Mouse (Mus musculus): ENCODE measurements at regions not wholly inside any gene's neighbourhood (a gene's known extent, or its start where the extent isn't known, plus 50 kb on each side); places are given as distances from the start of the nearest gene placed in this dataset.

DNA sequence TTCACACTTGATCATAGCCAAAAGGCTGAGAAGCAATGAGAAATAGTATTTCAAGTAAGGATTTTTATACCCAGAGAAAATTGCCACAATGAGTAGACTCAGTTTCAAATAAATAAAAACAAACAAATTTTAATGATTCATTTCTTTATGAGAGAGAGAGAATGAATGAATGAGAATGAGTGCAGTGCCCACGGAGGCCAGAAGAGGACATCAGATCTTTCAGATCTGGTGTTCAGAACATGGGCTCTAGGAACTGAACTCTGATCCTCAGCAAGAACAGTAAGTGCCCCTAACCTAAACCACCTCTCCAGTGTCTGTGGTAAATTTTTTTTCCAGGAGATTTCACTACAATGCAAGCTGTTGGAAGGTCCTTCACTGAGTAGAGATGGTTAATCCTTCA lies 185.5 kb upstream of the Runx1 start:
- WGBS = 89% methylated on average over 1 of the region's 1 CpGs
- DNase-seq (ENCODE audit: low read depth, low spot score) = no peak

DNA sequence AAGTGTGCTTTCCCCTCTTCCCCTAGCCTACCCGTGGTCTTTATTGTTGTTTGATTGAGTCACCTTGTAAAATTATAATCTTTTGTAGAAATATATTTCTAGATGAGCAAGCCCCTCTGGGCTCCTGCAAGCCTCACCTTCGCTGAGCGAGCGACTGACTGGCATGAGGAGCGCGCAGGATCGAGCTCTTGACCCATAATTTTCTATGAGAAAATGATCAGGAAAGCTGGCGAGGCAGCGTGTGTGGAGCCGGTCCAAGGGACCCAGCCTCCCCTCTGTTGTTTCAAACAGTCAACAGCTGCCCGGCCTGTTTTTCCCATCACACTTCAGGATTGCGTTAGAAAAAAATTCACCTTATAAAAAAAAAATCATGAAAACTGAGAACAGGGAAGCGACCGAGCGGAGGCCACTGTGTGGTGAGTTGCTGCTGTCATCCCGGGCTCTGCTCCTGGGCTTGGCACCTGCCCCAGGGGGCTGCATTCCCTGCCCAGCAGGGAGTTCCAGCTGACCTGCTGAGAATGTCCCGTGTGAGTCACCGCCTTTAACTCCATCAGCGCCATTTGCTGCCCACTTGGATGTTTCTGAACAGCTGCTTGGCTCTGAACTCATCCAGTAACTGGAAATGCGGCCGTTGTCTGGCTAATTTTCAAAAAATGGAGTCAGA lies 180.5 kb upstream of the Runx1 start:
- no peak for DNase-seq (ENCODE audit: low read depth, low spot score)
- WGBS = 36% methylated on average over 21 of the region's 21 CpGs

DNA sequence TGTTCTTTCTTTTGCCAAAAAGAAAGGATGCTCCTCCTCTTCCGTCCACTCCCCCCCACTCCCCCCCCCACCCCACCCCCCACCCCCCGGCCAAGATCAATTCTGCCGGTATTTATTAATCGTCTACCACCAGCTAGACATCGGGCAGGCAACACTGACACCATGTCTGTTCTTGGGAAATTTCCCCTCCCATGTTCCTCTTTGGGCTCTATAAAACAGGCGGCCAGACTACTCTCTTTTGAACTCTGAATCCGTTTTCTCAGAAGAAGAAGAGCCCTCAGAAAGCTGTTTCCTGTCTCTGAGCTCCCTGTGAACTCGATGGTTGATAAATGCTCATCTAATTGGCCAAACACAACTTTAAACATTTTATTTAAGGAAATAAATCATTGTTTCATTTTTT lies 179.5 kb upstream of the Runx1 start:
- no peak for DNase-seq (ENCODE audit: low read depth, low spot score)
- 39% methylated on average over 8 of the region's 8 CpGs for WGBS

DNA sequence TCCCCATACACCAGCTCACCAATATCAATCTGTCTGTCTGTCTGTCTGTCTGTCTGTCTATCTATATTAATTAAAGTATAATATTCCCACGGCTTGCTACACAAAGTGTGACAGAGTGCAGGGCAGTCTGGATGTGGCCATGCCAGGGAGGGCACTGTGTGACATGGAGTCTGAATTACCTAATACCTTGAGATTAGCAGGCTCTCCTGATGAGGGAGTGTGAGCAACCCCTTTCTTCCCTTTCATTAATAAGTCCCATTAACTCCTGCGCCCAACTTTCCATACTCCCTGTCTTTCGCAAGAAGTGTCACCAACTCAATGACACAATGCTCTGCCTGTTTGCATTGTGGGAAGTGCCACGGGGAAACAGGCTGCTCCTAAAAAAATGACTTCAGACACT lies 177.9 kb upstream of the Runx1 start:
- 83% methylated on average over 4 of the region's 4 CpGs for WGBS

DNA sequence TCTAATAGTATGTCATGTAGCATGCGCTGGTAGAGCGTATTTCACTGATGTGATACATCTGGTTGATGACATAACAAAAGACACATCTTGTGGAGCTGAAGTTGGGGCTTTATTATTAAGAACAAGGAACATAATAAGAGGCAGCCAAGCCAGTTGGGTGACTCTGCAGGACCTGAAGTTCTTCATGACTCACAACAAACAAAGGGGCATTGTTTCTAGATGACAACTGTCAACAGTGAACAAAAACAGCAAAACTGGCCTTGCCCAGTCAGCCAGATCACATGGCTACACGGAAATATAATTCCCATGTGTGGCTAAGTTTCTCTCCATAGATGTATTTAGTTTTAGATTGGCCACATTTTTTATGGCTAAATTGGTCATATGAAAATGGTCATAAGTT lies 172.7 kb upstream of the Runx1 start:
- WGBS = 78% methylated on average over 3 of the region's 3 CpGs
- no peak for DNase-seq (ENCODE audit: low read depth, low spot score)

More for the DNA sequence above, 177.9 kb upstream of the Runx1 start:
- no peak for DNase-seq (ENCODE audit: low read depth, low spot score)

DNA sequence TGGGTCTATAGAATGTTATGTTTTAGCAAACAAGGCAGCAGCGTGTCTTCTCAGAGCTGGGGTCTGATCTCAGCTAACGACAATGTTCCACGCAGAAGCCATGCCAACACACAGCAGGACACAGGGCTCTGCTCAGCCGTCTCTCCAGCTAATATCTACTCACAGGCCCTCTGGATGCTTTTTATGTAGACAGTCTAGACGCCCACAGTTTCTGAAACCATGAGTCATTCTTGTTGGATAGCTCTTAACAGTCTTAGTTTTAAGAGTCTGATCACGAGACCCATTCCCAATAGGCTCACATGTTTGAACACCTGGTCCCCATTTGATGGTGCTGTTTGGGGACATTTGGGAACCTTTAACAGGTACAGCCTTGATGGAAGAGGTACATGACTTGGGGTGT lies 171.7 kb upstream of the Runx1 start:
- WGBS = 36% methylated on average over 6 of the region's 6 CpGs
- DNase-seq (ENCODE audit: low read depth, low spot score) = no peak

DNA sequence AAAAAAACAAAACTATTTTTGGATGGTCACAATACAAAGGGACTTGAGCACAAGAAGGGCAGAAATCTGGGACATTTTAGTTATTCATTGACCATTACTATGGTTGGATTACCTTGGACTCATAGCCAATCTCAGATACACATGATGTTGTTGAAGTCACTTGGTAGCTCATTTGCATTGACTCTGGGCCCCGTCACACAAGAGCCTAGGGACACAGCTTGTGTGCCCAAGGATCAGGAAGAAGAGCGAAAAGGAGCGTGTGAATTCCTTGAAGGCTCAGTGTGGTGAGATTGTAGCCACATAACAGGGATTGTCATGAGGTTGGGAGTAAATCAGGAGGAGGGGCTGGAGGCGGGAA lies 170.0 kb upstream of the Runx1 start:
- DNase-seq (ENCODE audit: low read depth, low spot score) = no peak
- WGBS = 85% methylated on average over 4 of the region's 4 CpGs

DNA sequence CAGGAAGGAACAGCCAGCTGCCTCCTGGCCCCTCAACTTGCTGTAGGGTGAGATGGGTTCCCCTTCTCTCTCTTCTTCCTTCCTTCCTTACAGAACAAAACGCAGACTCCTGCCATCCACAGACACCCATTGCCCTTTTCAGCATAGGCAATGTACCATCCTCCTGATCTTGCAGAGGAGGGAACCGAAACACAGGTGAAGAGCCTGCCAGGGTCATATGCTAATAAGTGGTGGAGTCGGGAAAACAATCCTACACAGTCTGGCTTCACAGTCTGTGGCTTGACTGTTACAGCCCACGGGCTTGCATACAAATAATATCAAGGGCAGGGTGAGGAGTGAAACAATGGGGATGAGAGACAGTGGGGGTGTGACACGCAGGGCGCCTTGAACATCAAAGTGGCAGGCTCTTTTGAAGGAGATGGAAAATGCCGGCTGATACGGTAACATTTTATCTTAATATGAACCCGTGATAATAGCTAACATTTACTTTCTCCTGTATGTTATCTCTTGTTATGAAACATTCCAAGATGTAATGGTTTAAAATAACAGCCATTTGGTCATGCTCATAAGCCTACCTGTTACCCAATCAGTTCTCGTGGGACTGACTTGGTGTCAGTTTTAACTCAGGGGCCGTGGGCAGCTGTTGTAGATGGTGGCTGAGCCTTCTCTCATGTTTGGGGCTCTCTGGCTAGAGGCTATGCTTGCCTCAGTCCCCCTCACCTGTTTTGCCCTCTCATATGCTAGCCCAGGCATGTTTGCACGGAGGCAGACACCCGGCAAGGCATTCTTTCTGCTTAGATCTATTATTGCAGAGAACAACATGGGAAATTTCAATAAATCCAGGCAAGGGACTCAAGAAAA lies 169.4 kb upstream of the Runx1 start:
- DNase-seq (ENCODE audit: low read depth, low spot score) = no peak

DNA sequence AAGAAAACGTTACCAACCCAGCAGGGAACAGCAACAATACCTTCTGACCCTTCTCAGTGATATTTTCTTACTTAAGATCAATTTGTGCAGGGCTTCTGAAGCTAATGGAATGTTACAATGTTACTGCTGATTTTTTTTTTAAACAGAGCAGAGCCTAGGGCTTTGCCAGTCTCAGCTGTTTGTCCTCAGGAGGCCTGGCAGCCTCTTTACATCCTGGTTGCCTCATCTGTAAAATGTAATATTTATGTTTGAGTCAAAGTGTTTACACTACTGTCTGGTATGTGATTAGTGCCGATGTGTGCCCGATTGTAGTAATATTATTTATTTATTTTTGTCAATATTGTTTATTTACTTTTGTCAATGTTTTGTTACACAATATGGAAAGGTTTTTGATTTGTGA lies 166.9 kb upstream of the Runx1 start:
- WGBS = 38% methylated on average over 3 of the region's 3 CpGs

More for the DNA sequence above, 169.4 kb upstream of the Runx1 start:
- 85% methylated on average over 13 of the region's 13 CpGs for WGBS

DNA sequence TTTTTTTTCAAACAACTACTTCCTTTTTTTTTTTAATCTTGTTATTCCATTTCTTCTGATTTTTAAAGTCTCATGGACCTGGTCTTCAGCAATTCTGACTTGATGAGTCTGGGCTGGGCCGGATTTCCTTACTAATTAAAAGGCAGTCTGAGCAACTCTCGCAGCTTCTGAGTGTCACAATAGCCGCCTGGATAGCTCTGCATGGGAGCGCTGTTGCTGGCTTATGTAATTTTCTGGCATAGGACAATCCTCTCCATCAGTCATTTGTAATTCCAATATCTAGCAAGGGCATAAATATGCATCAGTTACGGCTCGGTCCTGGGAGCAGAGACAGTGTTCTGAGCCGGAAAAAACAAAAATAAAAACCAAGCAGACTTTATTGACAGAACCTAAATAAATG lies 165.5 kb upstream of the Runx1 start:
- 82% methylated on average over 7 of the region's 7 CpGs for WGBS
- DNase-seq (ENCODE audit: low read depth, low spot score) = no peak

More for the DNA sequence above, 166.9 kb upstream of the Runx1 start:
- DNase-seq (ENCODE audit: low read depth, low spot score) = no peak

DNA sequence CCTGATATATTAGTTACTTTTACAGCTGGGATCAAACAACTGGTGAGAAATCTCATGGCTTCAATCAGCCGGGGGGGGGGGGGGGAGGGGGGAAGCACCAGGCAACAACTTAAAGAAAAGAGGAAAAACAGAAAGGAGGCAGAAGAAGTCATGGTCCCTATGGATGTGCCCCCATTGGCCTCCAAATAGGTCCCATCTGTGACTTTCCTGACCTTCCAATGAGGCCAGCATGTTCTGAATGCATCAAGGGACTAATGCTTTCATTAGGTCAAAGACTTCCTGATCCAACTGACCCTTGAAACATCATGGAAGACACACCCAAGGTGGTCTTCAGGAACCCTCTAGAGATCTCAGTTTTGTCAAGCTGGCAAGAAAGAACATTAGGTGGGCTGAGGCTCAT lies 162.5 kb upstream of the Runx1 start:
- 85% methylated on average over 1 of the region's 1 CpGs for WGBS
- no peak for DNase-seq (ENCODE audit: low read depth, low spot score)

DNA sequence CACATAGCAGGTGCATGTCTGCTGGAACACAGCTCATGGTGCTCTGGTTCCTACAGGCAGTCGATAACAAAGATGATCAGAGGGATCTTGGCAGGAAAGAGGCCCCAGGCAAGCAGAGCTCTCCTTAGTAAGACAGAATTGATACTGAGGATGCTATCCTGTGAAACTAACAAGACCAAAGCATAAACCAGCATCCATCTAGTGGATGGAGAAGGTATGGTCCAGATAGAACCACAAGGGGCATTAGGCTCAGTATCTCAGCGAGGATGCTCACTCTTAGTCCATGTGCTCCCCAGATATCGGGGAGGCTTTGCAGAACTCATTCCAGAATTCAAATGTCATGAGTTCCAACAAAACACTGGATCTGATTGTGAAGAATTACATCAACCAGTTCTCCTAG lies 162.1 kb upstream of the Runx1 start:
- WGBS = 89% methylated on average over 3 of the region's 3 CpGs
- DNase-seq (ENCODE audit: low read depth, low spot score) = no peak

DNA sequence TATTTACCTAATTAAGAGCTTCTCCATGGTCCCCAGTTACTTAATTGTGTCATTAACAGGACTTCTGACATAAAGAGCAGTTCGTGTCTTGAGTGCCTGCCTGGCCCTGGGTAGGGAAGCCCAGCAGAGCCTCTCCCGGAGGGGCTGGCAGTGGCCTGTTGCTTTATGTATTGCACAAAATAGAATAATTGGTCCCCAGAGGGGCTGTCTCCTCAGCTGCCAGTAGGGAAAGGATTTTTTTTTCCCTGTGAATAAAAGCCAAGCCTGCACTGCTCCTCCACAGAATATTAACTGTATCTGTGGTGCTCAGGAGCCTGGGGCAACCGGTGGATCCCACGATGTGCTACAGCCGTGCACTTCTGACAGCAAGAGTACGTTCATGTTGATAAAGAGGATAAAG lies 159.8 kb upstream of the Runx1 start:
- DNase-seq (ENCODE audit: low read depth, low spot score) = no peak
- 83% methylated on average over 6 of the region's 6 CpGs for WGBS

DNA sequence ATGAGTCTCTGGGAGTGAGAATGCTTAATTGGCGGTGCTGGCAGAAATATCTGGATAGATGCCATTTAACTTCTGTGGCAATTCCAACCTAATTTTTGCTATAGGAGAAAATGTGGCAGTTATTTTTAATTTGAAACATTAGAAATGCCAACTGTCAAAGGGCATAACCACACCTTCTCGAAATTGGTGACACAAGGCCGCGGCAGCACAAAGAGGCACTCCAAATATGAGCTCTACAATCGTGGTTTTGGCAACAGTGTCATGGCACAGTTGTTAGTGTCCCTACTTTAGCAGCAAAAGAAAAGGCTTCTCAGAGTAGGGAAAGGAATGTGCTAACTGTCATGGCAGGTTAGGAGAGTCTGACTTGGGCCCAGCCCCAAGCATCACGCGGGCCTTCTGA lies 157.0 kb upstream of the Runx1 start:
- 92% methylated on average over 7 of the region's 7 CpGs for WGBS
- DNase-seq (ENCODE audit: low read depth, low spot score) = no peak

DNA sequence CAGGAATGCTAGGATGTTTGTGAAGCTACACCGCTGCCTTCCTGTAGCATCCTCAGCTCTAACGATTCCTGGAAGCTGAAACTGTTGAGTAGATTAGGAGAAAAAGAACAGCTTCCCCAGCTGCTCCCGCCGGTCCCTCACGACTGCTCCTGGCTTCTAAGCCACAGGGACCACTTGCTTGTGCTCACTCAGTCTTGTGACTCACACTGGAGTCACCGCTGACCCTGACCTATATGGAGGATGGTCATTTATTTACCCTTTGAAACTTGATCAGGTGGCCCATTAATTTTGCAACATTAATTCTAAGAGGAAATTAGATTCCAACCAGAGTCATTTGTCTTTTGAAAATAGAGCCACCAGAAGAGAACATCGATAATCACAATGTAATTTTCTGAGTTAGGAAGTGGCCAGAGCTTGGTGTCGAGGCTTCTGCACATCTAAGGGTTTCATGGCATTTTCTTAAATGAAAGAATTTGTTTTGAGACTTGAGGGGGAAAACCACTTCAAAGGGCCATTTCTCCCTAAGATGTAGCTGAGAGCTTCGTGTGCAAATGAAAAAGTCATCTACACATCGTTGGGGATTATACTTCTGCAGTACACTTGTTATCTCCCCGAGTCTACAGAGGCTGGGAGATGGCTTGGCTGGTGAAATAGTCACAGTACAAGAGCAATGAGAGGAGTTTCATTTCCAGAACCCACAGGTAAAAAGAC lies 153.8 kb upstream of the Runx1 start:
- DNase-seq (ENCODE audit: low read depth, low spot score) = no peak
- whole genome bisulfite sequencing = 79% methylated on average over 11 of the region's 11 CpGs

DNA sequence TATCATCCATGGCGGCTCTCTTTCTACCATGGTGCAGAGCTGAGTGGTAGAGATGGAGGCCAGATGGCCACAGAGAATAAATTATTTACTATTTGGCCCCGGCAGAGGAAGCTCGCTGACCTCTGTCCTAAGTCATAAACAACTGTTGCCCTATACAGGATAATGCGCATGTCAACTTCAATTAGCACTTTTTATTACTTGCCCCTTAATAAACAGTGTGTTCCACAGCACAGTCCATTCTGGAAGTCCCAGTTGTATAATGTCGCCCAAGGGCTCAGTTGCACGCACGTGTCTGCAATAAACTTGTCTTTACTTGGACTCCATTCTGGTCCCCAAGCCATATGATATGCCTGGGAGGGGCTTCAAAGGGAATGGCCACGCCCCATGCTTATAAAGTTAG lies 150.1 kb upstream of the Runx1 start:
- 63% methylated on average over 8 of the region's 8 CpGs for WGBS
- no peak for DNase-seq (ENCODE audit: low read depth, low spot score)

DNA sequence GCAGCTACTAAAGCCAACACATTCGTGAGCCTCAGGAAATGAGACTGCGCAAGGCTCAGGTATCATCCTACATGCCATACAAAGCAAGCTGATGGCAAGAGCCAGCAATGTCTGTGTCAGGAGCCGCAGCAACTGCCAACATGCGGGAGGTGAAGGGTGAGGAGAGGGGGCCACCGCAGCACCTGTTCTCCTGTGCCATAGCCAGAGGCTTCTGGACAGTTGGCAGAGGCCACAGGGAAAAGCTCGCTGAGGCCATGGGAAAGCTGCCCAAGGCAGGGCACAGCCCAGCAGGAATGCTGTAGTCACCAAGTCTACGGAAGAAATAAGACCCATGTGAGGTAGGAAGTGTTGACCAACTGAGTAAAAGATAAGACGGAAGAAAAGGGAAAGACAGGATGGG lies 149.1 kb upstream of the Runx1 start:
- no peak for DNase-seq (ENCODE audit: low read depth, low spot score)
- WGBS = 69% methylated on average over 8 of the region's 8 CpGs

DNA sequence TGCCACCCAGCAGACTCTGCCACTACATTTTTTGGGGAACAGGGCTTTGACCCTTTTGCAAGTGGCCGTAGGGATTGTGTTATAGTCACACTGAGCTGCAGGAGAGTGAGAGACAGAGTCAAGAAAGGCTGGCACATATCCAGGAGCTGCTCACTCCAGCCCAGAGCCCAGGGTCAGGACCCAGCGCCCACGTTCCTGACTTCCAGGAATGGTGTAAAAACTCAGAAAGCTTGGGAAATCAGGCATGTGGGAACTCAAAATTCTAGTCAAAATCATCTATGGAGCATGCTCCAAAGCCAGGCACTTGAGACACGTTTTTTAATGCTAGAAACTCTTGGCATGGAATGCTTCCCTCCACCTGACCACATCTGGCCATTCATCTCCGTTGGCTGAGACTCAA lies 146.7 kb upstream of the Runx1 start:
- WGBS = 84% methylated on average over 5 of the region's 5 CpGs

DNA sequence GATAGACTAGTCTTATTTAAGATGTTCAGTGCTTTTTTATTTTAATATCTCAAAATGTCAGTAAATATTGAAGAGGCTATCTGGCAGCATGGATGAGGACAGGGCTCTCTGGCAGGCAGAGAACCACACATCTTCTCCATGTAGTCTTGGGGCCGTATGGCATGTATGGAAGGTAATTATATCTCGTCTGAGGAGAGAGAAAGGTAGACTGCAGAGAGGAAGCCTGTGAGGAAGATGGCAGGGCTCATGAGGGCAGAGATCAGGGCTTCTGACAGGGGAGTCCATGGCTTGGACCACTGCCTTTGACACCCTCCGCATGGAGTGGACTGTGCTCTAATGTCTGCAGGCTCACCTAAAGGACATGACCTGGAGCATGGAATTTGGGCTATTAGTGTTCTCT lies 146.0 kb upstream of the Runx1 start:
- no peak for DNase-seq (ENCODE audit: low read depth, low spot score)
- 90% methylated on average over 3 of the region's 3 CpGs for WGBS

More for the DNA sequence above, 146.7 kb upstream of the Runx1 start:
- no peak for DNase-seq (ENCODE audit: low read depth, low spot score)

DNA sequence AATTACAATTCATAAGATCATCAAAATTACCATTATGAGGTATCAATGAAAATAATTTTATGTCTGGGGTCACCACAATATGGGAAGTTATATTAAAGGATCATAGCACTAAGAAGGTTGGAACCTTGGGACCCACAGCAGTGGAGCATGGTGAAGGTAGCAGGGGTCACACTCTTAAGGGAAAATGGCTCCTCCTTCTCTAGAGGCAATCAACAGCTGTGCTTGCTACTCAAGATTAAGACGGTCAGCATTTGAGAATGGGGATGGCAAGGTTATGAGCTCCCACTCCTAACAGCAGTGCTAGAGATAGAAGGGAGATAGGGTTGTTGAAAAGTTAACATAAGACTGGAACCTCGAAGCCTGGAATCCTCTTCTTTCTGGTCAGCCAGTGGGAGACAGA lies 144.6 kb upstream of the Runx1 start:
- 90% methylated on average over 2 of the region's 2 CpGs for WGBS
- no peak for DNase-seq (ENCODE audit: low read depth, low spot score)

DNA sequence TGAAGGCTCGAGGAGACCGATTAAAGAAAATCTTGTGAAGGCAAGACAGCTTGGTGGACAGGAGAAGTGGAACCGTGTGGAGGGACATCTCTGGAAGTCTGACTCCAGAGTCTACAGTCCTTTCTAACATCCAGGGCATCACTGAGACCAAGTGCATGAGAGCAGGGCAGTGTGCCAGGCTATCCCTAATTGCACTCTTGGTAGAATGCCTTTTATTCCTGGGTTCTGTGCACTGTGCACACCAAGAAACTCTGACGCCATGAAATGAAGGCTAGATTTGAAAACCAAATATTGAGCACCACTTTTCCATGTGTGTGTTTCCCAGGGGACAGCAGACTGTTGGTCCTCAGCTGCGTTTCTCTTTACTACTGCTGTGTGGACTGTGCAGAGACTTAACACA lies 143.1 kb upstream of the Runx1 start:
- no peak for DNase-seq (ENCODE audit: low read depth, low spot score)
- WGBS = 79% methylated on average over 5 of the region's 5 CpGs
